Mouse (Mus musculus) ES-E14 (cell line): ENCODE data around the gene Gpr26. TPM values are rescaled to one million over a fixed set of nuclear protein-coding genes. Genes with fewer than 3 reads are reported as not detected.

Experiments
- DNase-seq: peaks from one replicate; pipeline ENCODE4 v3.0.0-alpha.2; 2013; ENCODE audit warnings: low read depth, low spot score
- H3K27ac ChIP-seq: 2 replicates; pipeline ENCODE4 v1.5.1; 2012; ENCODE audit warnings: low read depth, mild to moderate bottlenecking, low read length, moderate library complexity, mixed read lengths; ENCODE audit not compliant: poor library complexity, insufficient read depth, severe bottlenecking
- H3K36me3 ChIP-seq: 2 replicates; pipeline ENCODE4 v1.6.1; 2012; ENCODE audit warnings: mild to moderate bottlenecking, low read length, moderate library complexity, mixed read lengths; ENCODE audit not compliant: control insufficient read depth, poor library complexity, insufficient read depth, severe bottlenecking
- H3K4me1 ChIP-seq, 2 experiments: fragments of 150-350 bp in 1 of 2; sonication (generic) in 1 of 2; 2 replicates each; pipeline ENCODE4 v1.6.1; 2012; ENCODE audit warnings: low read length in 2 of 2, mild to moderate bottlenecking in 1 of 2, mixed read lengths in 1 of 2; ENCODE audit not compliant: control insufficient read depth in 2 of 2, insufficient read depth in 2 of 2, poor library complexity in 1 of 2
- H3K4me3 ChIP-seq, 2 experiments: fragments of 150-350 bp in 1 of 2; sonication (generic) in 1 of 2; 2 replicates each; pipeline ENCODE4 v1.5.1; 2012; ENCODE audit warnings: low read length in 2 of 2, low read depth in 1 of 2, mild to moderate bottlenecking in 1 of 2, mixed read lengths in 1 of 2; ENCODE audit not compliant: insufficient read depth in 1 of 2, poor library complexity in 1 of 2, severe bottlenecking in 1 of 2
- H3K9ac ChIP-seq: 2 replicates; pipeline ENCODE4 v1.6.1; 2012; ENCODE audit warnings: low read depth, mild to moderate bottlenecking, low read length, mixed read lengths; ENCODE audit not compliant: poor library complexity, insufficient read depth, severe bottlenecking
- H3K9me3 ChIP-seq: fragments of 150-350 bp; sonication (generic); 2 replicates; pipeline ENCODE4 v1.6.1; 2012; ENCODE audit warnings: low read depth, mild to moderate bottlenecking, low read length; ENCODE audit not compliant: control insufficient read depth, insufficient read depth
- CHD2 ChIP-seq: IDR thresholded peaks from 2 replicates; pipeline ENCODE4 v1.6.1; 2014; ENCODE audit warnings: mild to moderate bottlenecking, low read depth, low read length, inconsistent platforms
- HCFC1 ChIP-seq: IDR thresholded peaks from 2 replicates; pipeline ENCODE4 v1.6.1; 2012; ENCODE audit warnings: low read length, inconsistent platforms, borderline replicate concordance; ENCODE audit not compliant: insufficient read depth
- MAFK ChIP-seq: IDR thresholded peaks from 2 replicates; pipeline ENCODE4 v1.6.1; 2014; ENCODE audit warnings: mild to moderate bottlenecking, low read depth, low read length, inconsistent platforms; ENCODE audit not compliant: insufficient read depth
- ZC3H11A ChIP-seq: IDR thresholded peaks from 2 replicates; pipeline ENCODE4 v1.6.1; 2012; ENCODE audit warnings: low read depth, mild to moderate bottlenecking, inconsistent platforms, low read length, borderline replicate concordance
- ZNF384 ChIP-seq: IDR thresholded peaks from 2 replicates; pipeline ENCODE4 v1.6.1; 2012; ENCODE audit warnings: low read depth, low read length, inconsistent platforms
- in situ Hi-C, 2 experiments: fragments of 600-800 bp; cut with MboI; formaldehyde crosslinking; loops; one replicate each; pipeline ENCODE4 v1.15.1; 2025; ENCODE audit warnings: low sequenced_read_pairs in 2 of 2, inconsistent platforms in 1 of 2; ENCODE audit not compliant: unreplicated experiment in 2 of 2
- total RNA-seq: library from RNA; depleted of rRNA; stranded (reverse); fragments of 300-350 nt; gene quantifications from 2 replicates; pipeline ENCODE4 v1.2.3, GENCODE M21; 2012; rRNA removed

The Gpr26 gene
- total RNA-seq: 0.04 TPM in 1 of 2 replicates, not detected in the other

DNA sequence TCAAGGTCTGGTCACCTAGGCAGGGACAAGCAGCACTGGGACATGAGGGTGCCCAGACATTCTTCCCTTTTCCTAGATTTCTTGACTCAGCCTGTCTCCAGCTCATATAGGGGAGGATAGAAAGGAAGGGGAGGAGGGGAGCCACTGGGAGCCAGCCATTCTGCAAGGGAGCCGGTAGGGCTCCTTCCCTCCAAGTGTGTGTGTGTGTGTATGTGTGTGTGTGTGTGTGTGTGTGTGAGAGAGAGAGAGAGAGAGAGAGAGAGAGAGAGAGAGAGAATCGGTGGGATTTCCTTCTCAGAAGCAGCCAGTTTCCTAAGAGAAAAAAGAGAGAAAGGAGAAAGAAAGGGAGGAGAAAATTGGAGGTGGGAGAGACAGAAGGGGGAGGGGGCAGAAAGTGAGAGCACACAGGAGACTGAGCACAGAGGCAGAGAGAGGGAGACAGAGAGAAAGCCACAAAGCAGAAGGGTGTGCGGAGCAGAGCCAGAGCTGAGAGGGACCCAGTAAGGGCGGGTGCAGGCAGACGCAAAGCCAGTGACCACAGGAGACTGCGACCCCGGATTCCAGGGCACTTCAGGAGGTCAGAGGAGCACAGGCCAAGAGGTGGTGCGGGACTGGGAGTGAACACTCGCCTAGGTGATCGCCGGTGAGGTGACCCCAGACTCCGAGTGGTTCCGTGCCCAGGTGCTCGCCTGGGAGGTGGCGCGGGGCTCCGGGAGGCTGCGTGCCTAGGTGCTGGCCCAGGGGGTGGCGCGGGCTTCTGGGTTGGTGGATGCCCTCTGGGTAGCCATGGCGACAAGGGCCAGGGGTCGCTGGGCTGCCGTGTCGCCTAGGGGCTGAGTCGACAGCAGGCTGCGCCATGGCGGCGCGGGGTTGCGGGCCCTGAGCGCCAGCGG, at the start of gene Gpr26:
TSS of gene Gpr26 (plus strand) at position 438 of the 893 bp plus-strand sequence.
- in situ Hi-C loops: no loop called here
- TF ChIP-seq MAFK: no peak
- no peak for TF ChIP-seq ZNF384
- TF ChIP-seq CHD2: no peak
- no peak for TF ChIP-seq HCFC1
- no peak for TF ChIP-seq ZC3H11A
- peak within 1 kb of the TSS; percentile 29 to 42; a peak in 3 of 4 replicates for H3K4me3 ChIP-seq
- no peaks in the 10 kb centered on the region for H3K36me3 ChIP-seq
- no peak within 1 kb of the TSS for H3K9ac ChIP-seq
- no peaks in the 10 kb centered on the region for H3K9me3 ChIP-seq
- DNase-seq: no peak
- H3K4me1 ChIP-seq: no peaks in the 10 kb centered on the region; a peak in 1 of 4 replicates
- H3K27ac ChIP-seq: no peak within 1 kb of the TSS

DNA sequence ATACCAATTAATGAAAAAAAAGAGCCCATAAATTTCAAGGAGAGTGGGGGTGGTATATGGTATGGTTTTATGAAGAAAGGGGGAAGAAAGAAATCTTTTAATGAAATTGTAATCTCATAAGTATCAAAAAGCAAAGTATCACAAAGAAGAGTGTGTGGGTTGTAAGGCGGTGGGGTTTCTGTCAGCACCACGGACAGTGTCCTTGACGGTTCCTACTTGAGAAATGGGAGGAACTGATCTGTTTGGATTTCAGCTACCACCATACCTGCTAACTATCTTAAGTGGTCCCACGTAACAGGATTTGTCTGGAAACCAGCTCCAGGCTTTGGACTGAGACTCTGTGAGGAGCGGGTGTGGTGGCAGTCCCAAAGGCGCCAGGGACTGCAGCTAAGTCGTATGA, 48.9 kb upstream of the Gpr26 start:
- H3K9me3 ChIP-seq: no peaks in the 10 kb centered on the region
- H3K4me1 ChIP-seq: no peaks in the 10 kb centered on the region
- no peak overlapping the region for H3K4me3 ChIP-seq
- DNase-seq: peak; percentile 28
- no peaks in the 10 kb centered on the region for H3K36me3 ChIP-seq
- TF ChIP-seq CHD2 (no peak), ZNF384 (no peak), ZC3H11A (no peak), MAFK (no peak), HCFC1 (no peak)
- no peak overlapping the region for H3K9ac ChIP-seq
- H3K27ac ChIP-seq: no peak overlapping the region
- in situ Hi-C loops: no loop called here

DNA sequence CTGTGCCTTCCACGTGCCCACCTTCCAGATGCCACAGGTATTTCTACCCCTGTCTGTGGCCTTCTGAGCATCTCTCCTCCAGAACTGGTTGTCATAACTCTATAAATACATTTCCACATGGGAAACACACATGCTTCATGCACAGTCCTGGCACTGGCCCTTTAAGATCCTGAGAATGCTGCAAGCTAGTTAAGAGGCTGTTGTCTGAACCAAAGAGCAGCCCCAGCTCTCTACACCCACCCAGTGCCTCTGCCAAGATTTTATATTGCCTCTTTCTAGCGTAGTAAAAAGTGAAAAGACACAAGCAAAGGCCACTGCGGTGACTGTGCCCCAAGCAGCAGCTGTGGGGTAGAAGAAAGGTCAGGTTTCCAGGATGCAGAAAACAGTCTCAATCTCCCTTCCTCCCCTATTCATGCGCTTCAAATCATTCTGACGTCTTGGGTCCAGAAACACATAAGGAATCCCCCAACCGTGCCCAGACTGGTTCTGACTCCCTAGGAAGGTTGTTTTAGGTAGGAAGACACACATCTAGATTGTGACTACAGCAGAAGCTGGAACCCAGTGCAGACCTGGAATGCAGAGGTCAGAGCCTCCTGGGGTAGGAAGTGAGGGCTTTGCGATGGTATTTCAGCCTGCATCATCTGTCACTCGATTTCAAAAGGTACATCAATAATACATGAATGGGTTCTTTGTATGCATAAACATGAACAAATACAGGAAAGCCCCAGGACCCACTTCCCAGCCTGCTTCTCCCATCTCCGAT, 38.8 kb upstream of the Gpr26 start:
- no peak overlapping the region for H3K4me3 ChIP-seq
- TF ChIP-seq MAFK: no peak
- TF ChIP-seq HCFC1: no peak
- TF ChIP-seq ZC3H11A: no peak
- no peak for TF ChIP-seq CHD2
- no peak for TF ChIP-seq ZNF384
- DNase-seq: no peak
- H3K9me3 ChIP-seq: no peaks in the 10 kb centered on the region
- no peak overlapping the region for H3K9ac ChIP-seq
- no peaks in the 10 kb centered on the region for H3K36me3 ChIP-seq
- in situ Hi-C loops: no loop called here
- no peaks in the 10 kb centered on the region for H3K4me1 ChIP-seq
- H3K27ac ChIP-seq: no peak overlapping the region

DNA sequence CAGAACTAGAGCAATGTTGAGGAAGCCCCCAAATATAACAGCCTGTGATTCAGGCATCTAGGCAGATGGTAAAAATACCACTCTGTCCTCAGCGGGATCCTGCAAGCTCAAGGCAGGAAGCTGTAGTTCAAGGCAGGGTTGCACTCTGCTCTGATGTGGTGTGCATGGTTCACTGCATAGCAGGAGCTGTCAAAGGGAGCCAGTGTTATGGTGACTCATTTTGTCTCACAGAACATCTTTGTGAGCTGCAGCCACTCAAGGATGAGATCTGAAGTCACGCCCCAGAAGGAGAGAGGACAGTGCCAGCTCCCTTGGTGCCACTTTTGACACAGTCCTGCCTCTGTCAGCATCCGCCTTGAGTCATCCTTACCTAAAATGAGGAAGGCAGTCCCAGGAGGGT, 28.6 kb upstream of the Gpr26 start:
- no peaks in the 10 kb centered on the region; the same call in 1 of the 2 replicates for H3K36me3 ChIP-seq
- no peaks in the 10 kb centered on the region for H3K4me1 ChIP-seq
- no peak overlapping the region for H3K27ac ChIP-seq
- in situ Hi-C loops: no loop called here
- TF ChIP-seq HCFC1 (no peak), ZC3H11A (no peak), CHD2 (no peak), ZNF384 (no peak), MAFK (no peak)
- H3K9me3 ChIP-seq: peaks cover 2% of the 10 kb centered on the region; the same call in 1 of the 2 replicates
- no peak overlapping the region for H3K4me3 ChIP-seq
- H3K9ac ChIP-seq: no peak overlapping the region
- DNase-seq: no peak
